Mouse (Mus musculus): ENCODE data around the gene Ppp2r5e.

Ppp2r5e gene

GRCm38 (mm10) chr12:75583776-75584175 lies 12.3 kb downstream of the Ppp2r5e start:
- intact Hi-C loops (cut with DNase I) = no loop called here

GRCm38 (mm10) chr12:75579076-75579475 lies 17.0 kb downstream of the Ppp2r5e start:
- intact Hi-C loops (cut with DNase I) = no loop called here

- intact Hi-C loops (cut with DNase I) = no loop called here
Measured at GRCm38 (mm10) chr12:75577255-75577654, 18.8 kb downstream of the Ppp2r5e start.

GRCm38 (mm10) chr12:75572271-75572670 lies 23.8 kb downstream of the Ppp2r5e start:
- intact Hi-C loops (cut with DNase I) = no loop called here

GRCm38 (mm10) chr12:75570138-75570537 lies 25.9 kb downstream of the Ppp2r5e start:
- intact Hi-C loops (cut with DNase I) = no loop called here

- intact Hi-C loops (cut with DNase I) = no loop called here
Measured at GRCm38 (mm10) chr12:75567745-75568144, 28.3 kb downstream of the Ppp2r5e start.

GRCm38 (mm10) chr12:75565756-75566155 lies 30.3 kb downstream of the Ppp2r5e start:
- intact Hi-C loops (cut with DNase I) = no loop called here

GRCm38 (mm10) chr12:75564498-75564897 lies 31.5 kb downstream of the Ppp2r5e start:
- intact Hi-C loops (cut with DNase I) = no loop called here

- intact Hi-C loops (cut with DNase I) = no loop called here
Measured at GRCm38 (mm10) chr12:75562996-75563618, 32.9 kb downstream of the Ppp2r5e start.

GRCm38 (mm10) chr12:75560681-75561387 lies 35.2 kb downstream of the Ppp2r5e start:
- intact Hi-C loops (cut with DNase I) = no loop called here

- intact Hi-C loops (cut with DNase I) = no loop called here
Measured at GRCm38 (mm10) chr12:75559196-75559595, 36.8 kb downstream of the Ppp2r5e start.

- intact Hi-C loops (cut with DNase I) = no loop called here
Measured at GRCm38 (mm10) chr12:75557813-75558212, 38.2 kb downstream of the Ppp2r5e start.

GRCm38 (mm10) chr12:75555032-75555431 lies 41.0 kb downstream of the Ppp2r5e start:
- intact Hi-C loops (cut with DNase I) = no loop called here

GRCm38 (mm10) chr12:75552296-75552695 lies 43.7 kb downstream of the Ppp2r5e start:
- intact Hi-C loops (cut with DNase I) = no loop called here

- intact Hi-C loops (cut with DNase I) = no loop called here
Measured at GRCm38 (mm10) chr12:75551671-75552070, 44.4 kb downstream of the Ppp2r5e start.

- intact Hi-C loops (cut with DNase I) = no loop called here
Measured at GRCm38 (mm10) chr12:75548999-75549398, 47.0 kb downstream of the Ppp2r5e start.

GRCm38 (mm10) chr12:75547174-75547573 lies 48.9 kb downstream of the Ppp2r5e start:
- intact Hi-C loops (cut with DNase I) = no loop called here

GRCm38 (mm10) chr12:75546241-75546640 lies 49.8 kb downstream of the Ppp2r5e start:
- intact Hi-C loops (cut with DNase I) = no loop called here

- intact Hi-C loops (cut with DNase I) = no loop called here
Measured at GRCm38 (mm10) chr12:75545431-75545925, 50.6 kb downstream of the Ppp2r5e start.

GRCm38 (mm10) chr12:75544666-75545065 lies 51.4 kb downstream of the Ppp2r5e start:
- intact Hi-C loops (cut with DNase I) = no loop called here

GRCm38 (mm10) chr12:75544259-75544658 lies 51.8 kb downstream of the Ppp2r5e start:
- intact Hi-C loops (cut with DNase I) = no loop called here

GRCm38 (mm10) chr12:75543346-75543745 lies 52.7 kb downstream of the Ppp2r5e start:
- intact Hi-C loops (cut with DNase I) = no loop called here
